Mouse (Mus musculus) cerebellum, adult 11 months (tissue): ENCODE measurements around the gene Sh2d1a.
A peak's percentile ranks its signal among the peaks of the same experiment; 100 is the strongest.

Experiments used
- DNase-seq: peaks from one replicate; pipeline ENCODE4 v3.0.0; 2022

The Sh2d1a gene

DNA sequence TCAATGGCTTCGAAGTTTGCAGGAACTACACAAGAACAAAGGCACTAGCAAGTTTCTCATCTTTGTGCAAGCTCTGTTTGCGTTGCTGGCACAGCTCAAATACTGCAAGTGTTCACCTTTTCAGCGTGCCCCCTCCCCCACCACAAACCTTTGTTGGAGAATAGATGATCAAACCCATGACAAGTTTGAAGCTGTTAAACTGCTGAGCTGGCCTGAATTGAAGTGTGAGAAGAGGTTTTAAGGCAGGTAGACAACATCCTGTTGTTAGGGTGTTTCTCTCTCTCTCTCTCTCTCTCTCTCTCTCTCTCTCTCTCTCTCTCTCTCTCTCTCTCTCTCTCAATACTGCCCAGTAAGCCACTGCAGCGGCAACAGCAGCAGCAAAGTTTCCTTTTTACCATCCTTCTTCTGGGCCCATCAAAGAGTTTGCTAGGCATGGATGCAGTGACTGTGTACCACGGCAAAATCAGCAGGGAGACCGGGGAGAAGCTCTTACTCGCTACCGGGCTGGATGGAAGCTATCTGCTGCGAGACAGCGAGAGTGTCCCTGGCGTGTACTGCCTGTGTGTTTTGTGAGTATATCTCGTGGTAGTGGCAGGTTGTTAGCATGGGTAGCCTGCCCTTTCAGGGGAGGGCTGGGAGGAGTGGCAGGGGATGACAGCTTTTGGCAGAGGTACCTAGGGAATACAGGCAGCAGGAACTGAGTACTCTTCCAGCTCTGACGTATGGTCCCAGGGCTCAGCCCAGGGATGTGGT lies at the start of gene Sh2d1a:
TSS of gene Sh2d1a (plus strand) at position 163 of the 753 bp plus-strand sequence.
- no peak for DNase-seq

DNA sequence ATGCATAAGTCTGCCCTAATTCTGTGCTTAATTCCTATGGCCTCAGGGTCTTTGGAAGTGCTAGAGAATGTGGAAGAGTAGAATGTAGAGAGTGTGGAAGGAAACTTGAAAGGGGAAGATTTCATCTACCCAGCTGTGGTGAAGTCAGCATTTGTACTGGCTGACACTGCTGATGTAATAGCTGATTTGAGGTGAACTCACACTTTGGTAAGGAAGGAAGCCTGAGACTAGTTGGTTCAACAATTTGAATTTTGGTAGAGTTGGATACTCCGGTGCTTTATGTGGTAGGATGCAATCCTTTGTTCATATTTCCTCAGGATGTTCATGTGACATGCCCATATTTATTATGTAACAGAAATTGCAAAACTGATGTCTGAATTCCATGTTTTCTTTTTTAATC lies 49.3 kb upstream of the Sh2d1a start:
- DNase-seq: no peak

DNA sequence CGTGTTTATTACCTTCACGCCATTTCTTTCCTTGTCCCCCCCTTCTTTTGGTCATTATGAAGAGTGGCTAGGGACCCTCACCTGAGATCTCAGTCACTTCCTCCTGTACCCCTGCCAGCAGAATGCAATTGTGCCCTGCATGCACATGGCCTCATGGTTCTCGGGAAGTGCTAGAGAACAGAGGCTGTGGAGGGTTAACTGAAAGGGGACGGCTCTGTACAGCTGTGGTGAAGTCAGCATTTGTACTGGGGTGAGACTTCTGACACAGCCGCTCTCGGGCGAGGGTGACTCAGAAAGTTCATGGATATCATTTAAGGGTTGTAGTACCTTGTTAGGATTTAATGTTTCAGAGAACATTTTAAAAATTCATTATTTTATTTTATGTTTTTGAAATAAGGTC lies 47.7 kb upstream of the Sh2d1a start:
- no peak for DNase-seq

DNA sequence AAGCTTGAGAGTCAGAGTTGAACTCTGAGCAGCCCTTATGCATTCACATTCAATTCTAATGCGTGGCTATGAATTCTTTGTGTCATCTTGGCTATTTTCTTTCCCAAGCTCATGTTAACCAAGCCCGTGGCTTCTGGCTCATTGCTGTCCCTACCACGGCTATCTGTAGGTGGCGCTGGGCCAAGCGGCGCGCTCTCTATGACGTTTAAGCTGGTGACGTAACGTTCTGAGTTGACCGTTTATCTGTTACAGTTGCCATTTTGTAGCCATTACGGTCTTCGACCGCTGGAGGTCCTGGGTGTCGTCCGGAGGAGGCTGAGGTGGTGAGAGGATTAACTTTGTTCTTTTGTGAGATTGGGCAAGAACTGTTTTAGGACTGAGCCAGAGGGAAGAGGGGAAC lies 12.8 kb upstream of the Sh2d1a start, which contains the start of gene Tex13c2:
TSS of gene Tex13c2 (plus strand) at position 246 of the 400 bp plus-strand sequence.
- no peak for DNase-seq

DNA sequence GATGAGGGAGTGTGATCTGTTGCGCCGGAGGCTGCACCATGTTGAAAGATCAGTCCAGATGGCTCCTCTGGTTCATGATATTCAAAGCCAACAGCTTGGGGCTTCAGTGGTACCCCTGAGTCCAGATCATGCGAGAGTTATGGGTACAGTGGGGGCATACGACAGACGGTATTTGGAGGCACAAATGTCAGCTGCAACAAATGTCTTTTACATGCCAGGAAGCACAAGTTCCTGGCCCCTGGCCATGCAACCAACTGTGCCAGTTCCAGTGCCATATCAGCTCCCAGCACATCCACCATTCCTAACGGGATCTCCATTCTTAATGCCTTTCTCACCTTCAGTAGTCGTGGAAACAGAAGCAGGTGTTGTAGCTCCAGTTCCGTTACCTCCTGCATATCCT lies 11.9 kb upstream of the Sh2d1a start:
- peak; percentile 22 for DNase-seq

DNA sequence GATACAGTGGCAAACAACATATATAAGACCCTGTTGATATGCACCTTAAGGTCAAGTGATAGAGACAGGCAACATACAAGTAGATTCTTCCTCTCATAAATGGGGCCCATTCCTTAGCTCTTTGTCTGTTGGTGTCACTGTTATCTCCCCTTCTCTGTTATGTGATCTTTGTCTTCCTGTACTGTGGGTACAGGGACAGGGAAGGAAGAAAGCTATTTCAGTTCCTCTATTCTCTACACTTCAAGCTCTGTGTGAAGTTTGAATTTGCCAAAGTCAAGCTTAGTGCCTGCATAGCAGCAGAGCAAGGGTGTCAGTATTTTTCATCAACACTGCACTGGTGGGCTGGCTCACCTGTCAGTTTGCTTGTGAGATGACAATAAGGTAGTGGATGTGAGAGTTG lies 1.7 kb upstream of the Sh2d1a start:
- no peak for DNase-seq

DNA sequence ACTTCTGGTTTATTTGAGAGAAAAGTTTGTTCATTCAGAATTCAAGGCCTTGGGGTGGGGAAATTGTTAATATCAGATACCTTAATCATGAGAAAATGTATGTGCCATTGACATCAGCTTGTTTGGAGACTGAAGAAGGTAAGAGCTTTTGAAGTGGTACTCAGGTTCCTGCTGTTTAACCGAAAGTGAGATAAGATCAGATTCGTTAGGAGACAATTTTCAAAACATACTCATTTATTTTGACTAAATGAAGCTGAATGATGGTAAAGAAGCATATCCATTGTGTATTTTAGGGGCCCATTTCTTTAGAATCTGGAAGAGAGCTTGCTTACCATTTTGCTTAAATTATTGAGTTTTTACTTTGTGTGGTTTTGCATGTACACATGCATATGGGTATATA lies 8.9 kb downstream of the Sh2d1a start:
- no peak for DNase-seq

DNA sequence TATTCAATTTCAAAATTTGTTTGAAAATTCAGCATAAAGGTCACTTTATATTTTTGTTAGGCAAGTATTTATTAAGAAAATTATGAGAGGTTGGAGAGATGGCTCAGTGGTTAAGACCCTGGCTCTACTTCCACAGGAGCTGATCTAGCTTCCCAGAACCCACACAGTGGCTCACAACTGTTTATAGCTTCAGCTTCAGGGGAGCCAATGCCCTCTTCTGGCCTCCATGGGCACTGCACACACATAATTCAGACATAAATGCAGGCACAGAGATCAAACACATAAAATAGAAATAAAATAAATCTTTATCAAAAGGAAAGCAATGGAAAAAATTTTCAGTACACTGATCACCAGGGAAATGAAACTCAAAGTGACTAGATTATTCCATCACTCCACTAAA lies 10.3 kb downstream of the Sh2d1a start:
- DNase-seq: no peak

DNA sequence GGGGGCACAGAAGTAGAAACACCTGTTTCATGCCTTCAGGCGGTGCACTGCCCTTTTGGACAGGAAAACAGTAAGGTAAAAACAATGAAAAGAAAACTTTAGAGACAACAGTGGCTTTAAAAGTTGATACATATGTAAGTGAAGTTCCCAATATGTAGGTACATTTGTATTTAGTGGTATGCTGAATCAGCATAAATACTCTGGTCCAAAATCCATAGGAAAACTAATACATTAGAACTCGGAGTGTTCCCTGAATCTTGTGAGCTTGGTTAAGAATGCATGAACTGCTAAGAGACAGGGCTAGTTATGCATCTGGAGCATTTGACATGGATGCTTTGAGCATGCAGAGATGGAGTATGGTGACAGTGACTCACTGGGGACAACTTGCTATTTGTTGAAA lies 20.6 kb downstream of the Sh2d1a start:
- no peak for DNase-seq

DNA sequence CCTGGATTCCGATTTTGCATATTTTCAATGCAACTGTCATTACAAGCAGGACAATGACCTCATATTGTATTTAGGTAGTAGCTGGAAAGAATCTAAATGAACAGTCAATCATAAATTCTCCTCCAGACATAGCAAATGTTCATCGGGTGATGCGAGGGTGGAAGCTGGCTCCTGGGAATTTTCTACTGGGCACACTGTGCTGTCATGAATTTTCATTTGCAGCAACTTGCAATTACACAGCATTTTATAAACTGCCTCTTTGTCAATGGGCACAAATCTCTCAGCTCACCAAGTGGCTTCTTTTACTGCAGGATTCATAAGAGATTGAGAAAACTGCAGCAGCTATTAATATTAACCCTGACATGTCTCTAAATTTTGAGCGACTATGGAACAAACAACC lies 28.4 kb downstream of the Sh2d1a start:
- no peak for DNase-seq

DNA sequence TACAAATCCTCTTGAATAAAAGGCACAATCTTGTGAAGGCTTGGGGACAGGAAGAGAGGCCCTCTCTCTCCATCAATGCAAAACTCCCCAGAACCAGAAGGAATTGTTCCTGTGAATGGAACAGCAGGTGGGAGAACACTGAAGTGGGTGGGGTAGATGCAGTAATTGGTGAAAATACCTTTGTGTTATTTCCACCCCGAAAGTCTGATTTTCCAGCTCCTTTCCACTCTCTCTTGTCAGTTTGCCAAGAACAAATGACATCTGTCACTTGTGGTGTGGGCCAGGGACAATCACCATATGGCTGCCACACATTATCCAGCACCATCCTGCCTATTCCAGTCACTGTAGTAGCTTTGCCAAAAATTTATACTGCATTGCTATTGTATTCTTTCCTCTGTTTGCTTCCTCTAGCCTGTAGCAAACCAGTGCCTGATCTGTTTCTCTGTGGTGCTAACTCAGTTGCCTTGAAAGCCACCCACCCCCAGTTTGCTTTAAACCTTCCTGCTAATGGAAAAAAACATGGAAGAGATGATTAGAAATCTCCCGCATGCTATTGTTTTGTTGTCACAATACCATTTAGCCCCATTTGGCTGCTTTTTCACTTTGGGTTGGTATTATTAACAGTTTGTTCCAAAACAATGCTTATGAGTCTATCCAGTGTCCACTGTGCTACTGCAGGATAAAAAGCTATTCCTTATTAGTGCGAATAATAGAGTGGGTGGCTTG lies 37.9 kb downstream of the Sh2d1a start:
- DNase-seq: peak; percentile 74

DNA sequence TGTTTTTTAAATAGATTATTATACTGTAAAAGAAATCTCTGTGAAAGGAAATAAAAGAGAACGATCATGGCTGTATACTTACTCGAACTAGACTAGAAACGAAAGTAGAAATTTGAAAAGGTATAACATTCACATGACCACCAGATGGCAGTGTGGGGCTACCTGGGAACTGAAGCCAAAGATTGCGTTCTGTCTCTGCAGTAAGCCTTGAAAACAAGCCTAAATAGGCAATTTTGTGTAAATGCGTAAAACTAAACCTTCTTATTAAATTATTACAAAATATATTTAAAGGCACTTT lies 38.5 kb downstream of the Sh2d1a start:
- DNase-seq: peak; percentile 74

DNA sequence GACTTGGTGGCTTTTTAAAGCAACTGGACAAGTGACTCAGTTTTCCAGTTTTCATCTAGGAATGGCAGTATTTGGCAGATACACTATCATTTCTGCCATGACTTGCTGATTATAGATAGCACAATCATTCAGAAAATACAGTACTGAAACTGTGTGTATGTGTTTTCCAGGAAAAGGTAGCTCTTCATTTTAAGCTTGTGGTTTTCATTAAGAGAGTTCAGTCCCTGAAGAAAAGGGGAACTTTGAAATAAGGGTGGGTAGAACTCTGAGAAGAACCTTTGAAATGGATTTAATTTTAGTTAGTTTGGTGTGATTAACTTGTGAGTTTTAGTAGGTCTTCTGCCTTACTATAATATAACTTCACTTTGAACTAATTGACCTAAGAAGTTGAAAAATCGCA lies 42.8 kb downstream of the Sh2d1a start:
- DNase-seq: no peak

DNA sequence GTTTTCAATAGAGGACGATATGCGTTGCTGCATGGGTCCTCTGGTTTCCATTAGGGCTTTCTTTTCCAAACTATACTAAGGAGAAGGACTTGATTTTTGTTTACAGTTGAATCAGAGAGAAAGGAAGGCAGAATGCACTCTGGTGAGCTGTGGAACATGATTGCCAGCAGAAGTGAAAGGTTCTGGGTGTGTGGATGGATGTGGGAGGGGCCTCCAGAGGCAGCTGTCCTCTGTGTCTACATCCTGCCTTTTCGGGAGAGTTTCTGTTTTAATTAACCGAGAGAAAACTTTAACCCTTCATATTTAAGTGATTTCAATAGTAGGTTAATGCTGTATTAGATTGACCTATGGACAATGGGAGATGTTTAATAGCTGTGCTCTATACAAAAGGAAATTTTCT lies 46.3 kb downstream of the Sh2d1a start:
- DNase-seq: no peak

DNA sequence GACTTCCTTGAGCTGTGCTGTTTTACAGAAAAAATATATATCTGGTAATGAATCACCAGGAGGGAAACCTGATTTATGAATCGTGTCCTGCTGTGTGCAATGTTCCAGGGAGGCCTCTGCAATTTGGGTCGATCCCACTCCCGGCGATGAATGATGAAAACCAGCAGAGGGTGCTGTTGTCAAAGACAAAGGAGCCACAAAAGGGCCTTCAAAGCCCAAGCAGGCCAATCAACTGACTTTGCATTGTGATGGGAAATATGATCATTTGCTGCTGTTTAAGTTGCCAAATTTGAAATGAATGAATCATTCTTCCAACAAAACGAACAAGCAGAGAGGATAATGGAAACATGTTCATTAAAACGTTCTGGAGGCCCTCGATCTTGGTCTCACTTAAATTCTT lies 55.0 kb downstream of the Sh2d1a start:
- peak; percentile 55 for DNase-seq

DNA sequence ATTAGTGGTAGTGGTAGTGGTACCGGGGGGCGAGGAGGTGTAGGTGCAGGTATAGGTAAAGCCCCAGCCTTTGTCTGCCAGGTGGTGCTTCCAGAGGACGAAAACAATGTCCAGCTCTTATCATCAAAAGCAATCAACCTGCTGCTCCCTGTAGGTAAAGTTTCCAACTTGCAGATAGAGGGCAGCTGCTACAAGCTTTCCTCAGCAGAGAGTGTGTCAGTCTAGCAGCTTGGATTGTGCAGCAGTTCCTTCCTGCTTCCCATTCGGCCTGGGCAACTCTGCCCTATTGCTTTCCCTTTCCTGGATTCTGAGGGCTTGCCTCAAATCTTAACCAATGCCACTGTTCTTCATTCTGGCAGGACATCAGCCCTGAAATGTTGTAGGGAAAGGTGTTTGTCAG lies 56.4 kb downstream of the Sh2d1a start:
- no peak for DNase-seq
